Mouse (Mus musculus): ENCODE measurements around the gene Nr1i3.

GRCm38 (mm10) chr1:171179487-171180171, 34.1 kb upstream of the Nr1i3 start:
- TF ChIP-seq CTCF (IDR thresholded peaks at IDR 0.05; ENCODE audit: low read depth, low read length) (no peak), GATA1 (IDR thresholded peaks at IDR 0.05; ENCODE audit: borderline replicate concordance, low read length) (no peak), POLR2AphosphoS5 (IDR thresholded peaks at IDR 0.05; ENCODE audit: insufficient replicate concordance, low read depth, low read length) (no peak), TAL1 (conservative IDR thresholded peaks at IDR 0.05; ENCODE audit: low read depth, low read length) (no peak)
